Mouse (Mus musculus): ENCODE results near the gene Ccdc183. TPM values are rescaled to one million over a fixed set of nuclear protein-coding genes. Genes with fewer than 3 reads are reported as not detected.

Ccdc183 gene
- total RNA-seq, 2 experiments from 2014 or later = not detected

DNA sequence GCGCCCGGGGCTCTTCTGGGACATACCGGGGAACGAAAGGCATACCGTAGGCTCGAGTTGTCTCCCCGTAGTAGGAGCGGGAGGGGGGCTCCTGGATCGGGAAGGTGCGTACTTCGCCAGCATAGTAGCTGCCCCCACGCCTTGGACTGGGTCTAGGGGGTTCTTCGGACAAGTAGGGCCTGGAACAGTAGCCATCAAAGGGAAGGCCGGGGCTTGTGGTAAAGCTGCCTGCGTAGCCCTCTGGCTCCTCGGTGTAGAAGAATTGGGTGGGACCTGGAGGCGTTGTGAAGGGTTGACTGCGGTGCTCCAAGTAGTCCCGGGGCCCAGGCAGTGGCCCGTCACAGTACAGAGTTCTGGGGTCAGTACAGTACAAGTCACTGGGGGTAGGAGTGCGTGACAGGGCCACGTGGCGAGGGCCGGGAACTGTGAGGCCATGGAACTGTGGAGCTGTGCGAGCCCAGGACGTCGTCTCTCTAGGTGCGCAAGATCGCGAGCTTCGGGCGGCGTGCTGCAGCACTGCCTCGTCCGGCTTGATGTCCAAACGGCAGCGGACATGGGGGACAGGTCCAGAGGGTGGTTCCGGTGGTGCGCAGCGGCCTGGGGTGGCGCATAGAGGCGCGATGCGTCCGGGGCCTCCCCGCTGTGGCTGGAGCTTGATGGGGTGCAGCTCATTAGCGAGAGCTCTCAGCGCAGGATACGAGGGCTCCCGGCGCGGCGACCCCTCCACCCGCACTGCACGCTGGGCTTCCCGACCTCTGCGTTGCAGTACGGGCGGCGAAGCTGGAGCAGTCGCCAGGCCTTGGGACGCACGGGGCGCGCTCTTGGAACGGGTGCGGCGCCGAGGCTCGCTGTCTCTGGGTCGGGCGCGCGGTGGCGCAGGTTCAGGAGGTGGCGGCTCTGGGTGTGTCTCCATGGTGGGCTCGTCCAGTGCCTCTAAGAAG is 38.4 kb downstream of the Ccdc183 start:
- DNase-seq = no peak
- intact Hi-C loops (cut with DNase I) = no loop called here

DNA sequence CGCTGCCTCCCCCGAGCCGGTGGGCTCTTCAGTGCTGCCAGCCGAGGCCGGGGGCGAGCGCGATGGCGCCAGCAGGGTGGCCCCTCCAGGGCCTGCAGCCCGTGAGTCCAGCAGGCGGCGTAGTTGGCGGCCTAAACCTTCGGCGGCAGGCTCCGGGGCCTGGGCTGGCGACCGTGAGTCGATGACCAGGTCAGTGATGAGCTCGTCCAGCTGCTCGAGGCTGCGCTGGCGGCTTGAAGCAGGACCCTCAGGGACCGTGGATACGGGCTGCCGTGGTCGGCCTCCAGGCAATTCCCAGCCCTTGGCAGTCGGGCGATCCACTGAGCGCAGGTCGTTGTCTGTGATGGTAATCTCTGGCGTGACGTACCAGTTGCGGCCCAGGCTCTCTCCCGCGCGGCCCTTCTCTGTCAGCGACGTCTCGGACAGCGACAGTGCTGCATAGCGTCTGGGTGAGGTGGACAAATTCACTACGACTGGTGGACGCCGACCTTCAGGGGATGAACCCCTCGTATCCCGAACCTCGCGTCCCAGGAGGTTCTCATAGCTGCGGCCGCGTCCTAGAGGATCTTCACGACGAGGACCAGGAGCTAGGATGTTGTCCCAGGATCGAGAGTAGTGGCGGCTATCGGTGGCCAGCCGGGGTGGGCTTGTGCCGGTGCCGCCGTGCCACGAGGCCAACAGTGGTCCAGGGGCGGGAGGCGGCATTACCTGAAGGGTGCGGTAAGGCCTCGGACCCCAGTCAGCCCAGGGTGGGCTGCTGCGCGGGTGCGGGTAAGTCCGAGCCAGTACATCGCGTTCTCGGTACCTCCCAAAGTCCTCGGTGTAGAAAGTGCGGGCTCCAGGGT is 39.3 kb downstream of the Ccdc183 start:
- no peak for DNase-seq
- intact Hi-C loops (cut with DNase I) = no loop called here

DNA sequence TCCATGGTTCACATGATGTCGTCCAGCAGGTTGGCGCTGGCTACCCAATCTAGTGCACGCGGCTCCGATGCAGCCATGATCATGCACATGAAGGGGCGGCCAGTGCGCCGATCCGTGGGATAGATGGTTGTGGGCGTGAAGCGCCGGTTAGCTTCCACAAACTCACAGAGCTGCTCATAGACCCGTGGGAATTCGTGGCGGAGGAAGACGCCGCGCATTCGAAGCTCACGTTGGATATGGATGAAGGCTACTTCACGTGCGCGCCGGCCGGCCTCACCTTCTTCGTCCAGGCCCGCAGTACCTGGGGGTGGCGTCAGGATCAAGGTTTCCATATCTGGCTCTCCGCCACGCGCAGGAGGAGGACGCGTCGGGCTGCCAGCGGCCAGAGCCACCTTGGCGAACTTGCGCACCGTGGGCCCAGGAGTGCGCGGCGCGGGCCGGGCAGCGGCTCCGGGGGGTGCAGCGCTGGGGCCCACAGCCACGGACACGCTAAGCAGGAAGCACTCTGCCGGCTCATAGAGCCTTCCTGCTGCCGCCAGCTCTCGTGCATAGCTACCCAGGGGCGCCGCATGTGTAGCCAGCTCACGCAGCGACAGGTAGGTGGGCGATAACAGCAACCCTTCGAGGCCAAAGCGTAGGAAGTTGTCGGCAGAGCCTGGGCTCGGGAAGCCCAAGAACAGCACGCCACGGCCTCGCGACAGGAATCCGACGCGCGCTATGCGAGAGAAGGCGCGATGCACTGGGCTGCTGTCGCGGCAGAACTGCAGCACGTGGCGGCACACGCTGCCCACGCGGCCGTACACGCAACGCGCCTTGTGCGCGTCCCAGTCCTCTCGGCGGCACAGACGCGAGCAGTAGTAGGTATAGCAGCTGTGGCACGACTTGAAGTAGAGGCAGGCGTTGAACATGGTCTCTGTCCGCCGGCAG is 40.2 kb downstream of the Ccdc183 start:
- DNase-seq = no peak
- intact Hi-C loops (cut with DNase I) = no loop called here

DNA sequence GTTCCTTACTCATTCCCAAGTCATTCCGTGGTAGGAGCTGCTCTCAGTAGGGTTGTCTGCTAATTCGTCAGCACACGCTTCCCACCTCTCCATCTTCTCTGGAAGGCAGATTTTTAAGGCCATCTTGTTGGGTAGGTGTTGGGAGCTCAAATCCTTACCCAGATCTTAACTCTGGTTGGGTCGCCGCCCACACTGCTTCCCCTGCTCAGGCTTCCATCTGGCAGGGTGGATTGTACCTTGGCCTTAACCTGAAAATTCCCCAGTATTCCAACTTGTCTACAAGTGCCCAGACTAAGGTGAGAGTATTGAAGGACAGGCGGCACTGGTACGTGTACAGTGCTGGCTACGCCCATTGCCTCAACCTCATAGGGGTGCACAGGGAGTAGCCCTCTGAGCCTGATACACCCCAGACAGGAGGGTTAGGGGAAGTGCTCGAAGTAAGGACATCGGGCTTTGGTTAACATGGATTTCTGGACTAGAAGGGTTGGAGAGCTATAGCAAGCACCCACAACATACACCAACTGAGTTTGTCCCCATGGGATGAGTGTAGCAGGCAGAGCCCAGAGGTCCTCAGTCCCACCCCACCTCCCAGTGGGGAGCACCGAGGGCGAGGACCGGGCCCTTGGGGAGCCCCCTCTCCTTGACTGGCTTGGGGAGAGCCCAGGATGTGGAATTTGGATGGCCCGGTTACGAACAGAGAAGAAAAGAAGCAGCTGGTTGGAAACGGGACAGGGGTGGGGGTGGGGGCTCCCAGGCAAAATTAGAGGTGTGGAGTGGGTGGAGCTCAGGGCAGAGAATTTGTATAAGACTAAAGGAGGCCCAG is 41.2 kb downstream of the Ccdc183 start:
- intact Hi-C loops (cut with DNase I) = no loop called here
- DNase-seq = no peak

DNA sequence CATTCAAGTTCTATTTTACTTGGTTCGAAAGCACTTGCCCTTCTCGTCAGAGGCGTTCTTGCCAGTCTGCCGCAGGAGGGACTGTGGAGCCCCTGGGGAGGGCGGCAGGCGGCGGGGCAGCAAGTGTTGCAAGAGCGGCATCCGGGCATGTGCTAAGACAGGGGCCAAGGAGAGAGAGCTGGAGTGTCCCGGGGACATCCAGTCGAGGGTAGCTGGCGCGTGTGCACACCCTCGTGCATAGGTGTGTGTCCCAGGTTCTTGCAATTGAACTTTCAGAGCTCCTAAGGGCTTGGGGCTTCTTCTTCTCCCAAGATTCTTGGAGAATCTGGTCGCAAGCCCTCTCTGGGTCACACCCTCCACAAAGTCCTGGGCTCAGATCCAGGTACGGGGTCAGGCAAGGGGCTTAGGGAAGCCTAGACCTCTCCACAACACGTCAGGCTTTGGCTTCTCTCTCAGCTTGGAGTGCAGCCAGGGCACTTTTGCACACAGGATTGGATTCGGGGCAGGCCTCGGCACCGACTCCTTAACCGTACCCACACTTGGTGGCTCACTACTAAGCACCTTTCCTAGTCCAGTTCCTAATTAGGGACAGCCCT is 41.9 kb downstream of the Ccdc183 start:
- intact Hi-C loops (cut with DNase I) = no loop called here
- DNase-seq = peak; percentile 45 to 56

DNA sequence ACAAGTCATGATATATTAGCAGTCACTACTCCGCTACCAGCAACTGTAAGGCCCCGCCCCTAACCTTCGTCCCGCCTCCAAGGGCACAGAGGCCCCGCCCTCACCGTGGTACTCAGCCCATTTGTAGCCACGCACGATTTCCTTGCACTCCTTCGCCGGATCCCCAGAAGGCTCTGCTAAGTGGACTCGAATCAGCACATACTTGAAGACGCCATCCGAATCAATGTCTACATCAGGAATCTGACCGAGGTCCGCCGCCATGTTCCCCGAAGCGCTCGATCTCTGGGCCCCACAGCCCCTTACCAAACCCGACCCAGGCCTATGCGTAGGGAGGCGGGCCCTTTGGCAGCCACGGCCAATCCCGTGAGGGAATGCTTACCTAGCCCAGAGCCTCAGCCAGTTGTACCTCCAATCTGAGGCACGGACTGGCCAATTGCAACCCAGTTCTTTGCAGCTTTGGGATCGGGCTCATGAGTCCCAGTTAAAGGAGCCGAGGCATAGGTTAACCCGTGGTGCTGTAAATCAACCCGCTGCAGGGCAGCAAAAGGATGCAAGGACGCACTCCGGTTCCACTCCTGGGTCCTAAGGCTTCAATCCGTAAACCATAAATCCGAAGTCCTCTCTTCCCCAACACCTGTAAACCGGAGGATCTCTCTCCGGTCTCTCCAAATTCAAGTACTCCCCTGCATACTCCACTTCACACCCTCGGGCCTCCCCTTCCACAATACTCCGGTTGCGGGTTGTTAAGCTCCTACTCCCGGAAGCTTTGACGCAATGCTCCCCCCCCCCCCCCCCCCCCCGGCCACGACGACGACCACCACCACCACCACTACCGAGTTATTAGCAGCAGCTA is 42.7 kb downstream of the Ccdc183 start, which contains the start of the genes Mamdc4 and Phpt1:
Mamdc4 (minus strand) TSS at position 267 of the 853 bp plus-strand sequence.
Phpt1 (minus strand) TSS at position 646 of the 853 bp plus-strand sequence.
- intact Hi-C loops (cut with DNase I) = no loop called here

DNA sequence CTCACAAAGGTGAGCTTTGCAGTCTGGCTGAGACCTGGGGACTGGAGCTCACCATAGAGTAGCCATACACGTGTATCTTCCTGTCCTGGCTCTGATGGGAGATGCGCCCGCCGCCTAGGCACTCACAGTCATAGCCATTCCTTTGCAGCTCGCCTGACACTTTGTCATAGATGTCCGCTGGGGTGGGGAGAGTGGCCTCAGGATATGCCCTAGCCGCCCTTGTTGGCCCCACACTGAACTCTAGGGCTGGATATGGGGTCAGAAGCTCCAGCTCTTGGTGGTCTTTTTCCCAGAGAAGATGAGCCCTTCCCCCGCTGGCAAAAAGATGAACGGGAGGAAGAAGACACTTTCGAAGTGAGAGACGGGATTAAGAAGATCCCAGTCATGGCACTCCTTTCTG is 43.3 kb downstream of the Ccdc183 start:
- intact Hi-C loops (cut with DNase I) = no loop called here
- no peak for DNase-seq

More for the DNA sequence above, 42.7 kb downstream of the Ccdc183 start, which contains the start of the genes Mamdc4 and Phpt1:
- DNase-seq = peak; percentile 93 to 95

DNA sequence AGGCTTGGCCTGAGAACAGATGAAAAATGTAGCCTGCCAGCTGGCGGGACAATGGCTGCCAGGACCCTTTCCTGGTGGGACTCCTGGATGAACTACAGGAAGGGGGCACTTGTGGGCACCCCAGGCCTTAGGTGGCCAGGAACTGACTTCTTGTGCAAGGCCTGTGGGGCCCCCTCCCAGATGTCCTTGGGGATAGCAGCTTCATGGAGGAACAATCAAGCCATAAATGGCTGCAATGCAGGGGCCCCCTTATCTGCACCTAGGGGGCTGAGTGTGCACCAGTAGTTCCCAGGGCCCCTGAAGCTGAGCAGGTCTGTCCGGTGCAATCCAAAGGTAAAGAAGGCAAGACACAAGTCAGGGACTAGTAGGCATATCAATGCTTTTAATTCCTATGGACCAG is 44.4 kb downstream of the Ccdc183 start:
- DNase-seq = no peak
- intact Hi-C loops (cut with DNase I) = no loop called here

DNA sequence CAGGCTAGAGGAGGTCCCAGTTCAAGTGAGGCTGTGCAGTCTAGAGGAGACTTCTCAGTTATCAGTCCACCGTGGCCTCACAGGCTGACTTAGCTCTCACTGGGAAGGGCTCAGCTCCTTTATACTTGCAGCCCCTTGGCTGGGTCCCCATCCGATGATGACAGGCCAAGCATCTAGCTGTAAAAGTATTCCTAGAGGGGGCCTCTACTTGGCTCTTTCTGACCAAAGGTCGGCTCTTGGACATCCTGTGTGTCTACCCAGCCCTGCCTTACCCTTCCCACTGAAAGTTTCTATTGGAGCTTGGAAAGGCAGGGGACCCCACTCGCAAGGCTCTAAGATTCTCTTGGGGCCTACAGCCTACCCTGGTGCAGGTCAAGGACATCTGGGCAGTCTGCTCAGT is 46.3 kb downstream of the Ccdc183 start:
- DNase-seq = no peak

DNA sequence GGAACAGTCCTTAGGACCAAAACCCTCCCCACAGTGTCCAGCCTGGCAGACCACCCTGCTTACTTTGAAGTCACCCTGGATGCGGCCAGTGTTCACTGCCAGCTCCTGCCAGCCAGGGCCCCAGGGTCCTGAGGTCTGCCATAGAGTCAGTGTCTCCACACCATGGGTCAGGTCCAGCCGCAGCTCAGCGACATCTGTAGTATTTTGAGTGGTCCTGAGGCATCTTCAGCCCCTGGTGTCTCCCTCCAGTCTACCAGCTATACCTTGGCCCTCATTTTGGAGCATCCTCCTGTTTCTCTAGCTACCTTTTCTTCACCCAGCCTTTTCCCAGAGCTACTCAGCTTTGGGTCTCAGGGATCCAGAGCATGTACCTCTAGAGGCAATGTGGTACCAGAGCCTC is 48.2 kb downstream of the Ccdc183 start:
- DNase-seq = no peak
- intact Hi-C loops (cut with DNase I) = no loop called here

More for the DNA sequence above, 46.3 kb downstream of the Ccdc183 start:
- intact Hi-C loops (cut with DNase I) = no loop called here

DNA sequence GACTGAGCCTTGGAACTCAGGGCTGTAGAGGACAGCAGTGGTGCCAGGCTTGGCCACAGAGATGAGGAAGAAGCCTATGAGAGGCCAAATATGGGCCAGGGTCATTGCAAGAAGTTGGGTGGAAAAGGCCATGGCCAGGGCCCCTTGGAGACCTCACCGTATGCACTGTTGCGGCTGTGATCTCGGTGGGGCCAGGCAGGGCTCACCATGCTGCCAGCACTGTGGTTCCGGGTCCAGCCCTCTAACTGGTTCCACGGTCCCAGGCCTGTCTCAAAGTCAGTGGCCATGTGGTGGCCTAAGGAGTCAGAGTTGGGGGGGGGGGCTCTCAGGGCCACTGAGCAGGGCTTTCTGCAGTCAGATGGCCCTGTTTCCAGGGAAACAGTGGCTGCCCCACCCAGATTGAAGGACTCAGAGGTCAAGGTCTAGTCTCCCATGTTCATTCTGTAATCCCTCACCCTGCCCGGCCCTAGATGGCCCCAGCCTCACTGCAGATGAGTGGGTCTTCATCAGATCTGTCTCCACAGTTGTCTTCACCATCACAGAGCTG is 48.9 kb downstream of the Ccdc183 start:
- no peak for DNase-seq
- intact Hi-C loops (cut with DNase I) = no loop called here

DNA sequence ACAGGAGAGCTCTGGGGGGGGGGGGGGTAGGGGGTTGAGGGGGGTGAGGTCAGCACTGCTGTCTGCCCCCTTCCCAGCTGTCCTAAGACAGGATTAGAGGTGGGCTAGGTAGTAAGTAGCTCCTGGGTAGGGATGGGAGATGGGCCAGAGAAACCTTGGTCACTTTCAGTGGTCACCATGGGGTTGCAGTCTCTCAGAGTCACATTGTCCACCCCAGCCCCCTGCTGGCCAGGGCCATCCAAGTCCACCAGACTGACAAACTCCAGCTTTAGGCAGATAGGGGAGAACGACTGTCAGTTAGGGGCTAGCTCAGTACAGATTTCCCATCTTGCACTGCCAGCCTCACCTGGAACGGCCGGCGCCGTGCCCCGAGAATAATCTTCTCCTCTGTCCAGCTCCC is 50.9 kb downstream of the Ccdc183 start:
- no peak for DNase-seq
- intact Hi-C loops (cut with DNase I) = no loop called here

DNA sequence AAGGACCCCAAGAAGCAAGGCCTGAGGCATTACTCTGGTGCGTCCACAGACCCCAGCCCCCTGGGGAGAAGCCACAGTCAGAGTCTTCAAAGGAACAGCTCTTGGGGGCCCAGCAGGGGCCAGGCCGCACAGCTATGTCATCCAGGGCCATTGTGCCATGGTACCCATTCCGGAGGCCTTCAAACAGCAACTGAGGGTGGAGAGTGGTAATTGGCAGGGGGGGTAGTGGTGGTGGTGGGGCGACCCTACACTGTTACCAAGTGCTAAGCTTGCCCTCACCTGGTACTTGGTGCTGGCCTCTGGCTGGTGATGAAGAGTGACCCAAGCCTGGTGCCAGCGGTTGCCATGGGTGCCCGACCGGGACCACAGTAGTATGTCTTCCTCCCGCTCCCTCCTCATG is 51.7 kb downstream of the Ccdc183 start:
- intact Hi-C loops (cut with DNase I) = no loop called here
- no peak for DNase-seq

DNA sequence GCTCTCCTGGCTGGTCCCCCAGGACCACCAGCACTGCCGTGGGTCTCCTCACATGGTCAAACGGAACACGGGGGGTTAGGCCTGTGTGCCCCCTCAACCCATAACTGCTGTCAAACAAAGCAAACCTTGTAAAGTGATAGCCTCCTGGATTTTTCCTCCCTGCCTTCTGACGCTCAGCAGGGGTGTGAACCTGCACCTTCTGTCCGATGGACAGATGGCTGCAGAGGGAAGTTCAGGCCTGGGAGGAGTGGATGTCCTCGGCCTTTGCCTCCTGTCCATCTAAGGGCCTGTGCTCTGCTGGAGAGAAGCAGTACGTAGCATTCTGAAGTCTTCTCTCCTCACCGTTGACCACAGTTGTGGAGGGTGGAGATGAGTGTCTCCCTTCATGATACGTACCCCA is 55.5 kb downstream of the Ccdc183 start:
- DNase-seq = no peak
- intact Hi-C loops (cut with DNase I) = no loop called here

DNA sequence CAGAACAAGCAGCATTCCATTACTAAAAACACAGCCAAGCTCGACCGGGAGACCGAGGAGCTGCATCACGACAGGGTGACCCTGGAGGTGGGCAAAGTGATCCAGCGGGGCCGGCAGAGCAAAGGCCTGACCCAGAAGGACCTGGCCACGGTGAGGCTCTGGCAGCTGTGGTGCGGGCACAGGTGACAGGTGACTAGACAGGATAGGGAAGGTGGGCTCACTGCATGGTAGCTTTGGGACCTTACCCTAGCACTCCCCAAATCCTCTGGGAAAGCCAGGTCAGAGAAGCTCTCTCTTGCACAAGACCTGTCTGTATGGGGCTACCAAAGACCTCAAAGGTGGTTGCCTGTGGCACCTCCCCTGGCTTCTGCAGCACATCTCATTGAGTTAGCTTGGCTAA is 56.9 kb downstream of the Ccdc183 start:
- intact Hi-C loops (cut with DNase I) = no loop called here
- no peak for DNase-seq

DNA sequence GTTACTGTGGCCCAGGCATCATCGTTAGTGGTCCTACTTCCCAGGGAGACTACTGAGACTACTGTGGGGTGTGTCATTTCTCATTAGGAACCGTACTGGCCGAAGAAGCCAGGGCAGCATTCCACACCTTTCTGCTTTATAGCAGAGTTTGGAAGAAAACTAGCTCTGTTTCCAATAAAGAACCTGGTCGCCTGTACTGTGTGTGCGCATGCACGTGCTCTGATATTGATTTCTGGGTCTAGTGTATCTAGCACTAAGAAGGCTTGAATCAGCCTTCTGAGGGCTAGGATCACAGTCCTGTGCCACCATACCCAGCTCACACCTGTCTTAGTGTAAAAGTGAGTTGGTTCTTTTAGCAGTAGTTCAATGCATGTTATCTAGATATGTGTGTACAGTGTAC is 58.7 kb downstream of the Ccdc183 start:
- DNase-seq = no peak
- intact Hi-C loops (cut with DNase I) = no loop called here

All from heart, postnatal 14 days (tissue).